Mouse (Mus musculus) erythroblast, embryonic 14.5 days (primary cell): ENCODE results near the gene Sec61a1. TPM values are rescaled to one million over a fixed set of nuclear protein-coding genes. Genes with fewer than 3 reads are reported as not detected.
A peak's percentile ranks its signal among the peaks of the same experiment; 100 is the strongest.

Experiments
- H3K27me3 ChIP-seq: 2 replicates; pipeline ENCODE4 v1.6.1; 2012; ENCODE audit warnings: inconsistent platforms; ENCODE audit not compliant: control insufficient read depth
- H3K36me3 ChIP-seq: 2 replicates; pipeline ENCODE4 v1.6.1; 2012; ENCODE audit warnings: mild to moderate bottlenecking, inconsistent platforms; ENCODE audit not compliant: control insufficient read depth
- H3K4me1 ChIP-seq: 2 replicates; pipeline ENCODE4 v1.6.1; 2012; ENCODE audit warnings: inconsistent platforms; ENCODE audit not compliant: control insufficient read depth
- H3K4me3 ChIP-seq: replicated peaks from 2 replicates; pipeline ENCODE3; 2012; ENCODE audit warnings: moderate library complexity, mild to moderate bottlenecking, inconsistent platforms
- H3K9me3 ChIP-seq: 2 replicates; pipeline ENCODE4 v1.6.1; 2012; ENCODE audit warnings: low read length, inconsistent platforms, mixed read lengths; ENCODE audit not compliant: control insufficient read depth
- GATA1 ChIP-seq: IDR thresholded peaks from 2 replicates; pipeline ENCODE4 v1.6.1; 2012; ENCODE audit warnings: low read length, inconsistent platforms, mixed read lengths
- TAL1 ChIP-seq: IDR thresholded peaks from 3 replicates; pipeline ENCODE4 v1.6.1; 2012; ENCODE audit warnings: low read length, inconsistent platforms, mixed read lengths
- polyA plus RNA-seq: library from polyadenylated mRNA; stranded (reverse); fragments of >175 nt; gene quantifications from 2 replicates; pipeline ENCODE4 v1.2.3, GENCODE M21; 2012

Sec61a1 gene
- polyA plus RNA-seq, 1 experiment = 2.8 TPM

GRCm38 (mm10) chr6:88500405-88500767 lies 18.3 kb downstream of the Sec61a1 start:
- Histone ChIP-seq H3K9me3 (no peaks in the 10 kb centered on the region), H3K4me3 (peak overlapping the region; percentile 71), H3K4me1 (peaks cover 74% of the 10 kb centered on the region), H3K36me3 (peaks cover 82% of the 10 kb centered on the region), H3K27me3 (no peaks in the 10 kb centered on the region)
- TF ChIP-seq TAL1 = no peak
- TF ChIP-seq GATA1 = peak; percentile 83; the same call in 1 of the 2 replicates

- Histone ChIP-seq H3K27me3 (no peaks in the 10 kb centered on the region), H3K9me3 (no peaks in the 10 kb centered on the region), H3K4me1 (peaks cover 74% of the 10 kb centered on the region), H3K4me3 (peak overlapping the region; percentile 71), H3K36me3 (peaks cover 77% of the 10 kb centered on the region)
- TF ChIP-seq GATA1 = peak; percentile 57
- TF ChIP-seq TAL1 = peak; percentile 40; the same call in 2 of the 3 replicates
Measured at GRCm38 (mm10) chr6:88499481-88500404, 19.0 kb downstream of the Sec61a1 start.

GRCm38 (mm10) chr6:88493712-88494111 lies 25.0 kb downstream of the Sec61a1 start:
- H3K9me3 ChIP-seq = no peaks in the 10 kb centered on the region
- H3K4me1 ChIP-seq = peaks cover 16% of the 10 kb centered on the region
- no peaks in the 10 kb centered on the region for H3K27me3 ChIP-seq
- no peak overlapping the region for H3K4me3 ChIP-seq
- TF ChIP-seq GATA1 (no peak), TAL1 (no peak)
- H3K36me3 ChIP-seq = peaks cover 82% of the 10 kb centered on the region

- no peak overlapping the region for H3K4me3 ChIP-seq
- H3K9me3 ChIP-seq = no peaks in the 10 kb centered on the region
- H3K27me3 ChIP-seq = no peaks in the 10 kb centered on the region
- no peak for TF ChIP-seq GATA1
- TF ChIP-seq TAL1 = no peak
- peaks cover 82% of the 10 kb centered on the region for H3K36me3 ChIP-seq
- H3K4me1 ChIP-seq = peaks cover 5% of the 10 kb centered on the region
Measured at GRCm38 (mm10) chr6:88490629-88491354, 27.9 kb downstream of the Sec61a1 start.

- Histone ChIP-seq H3K9me3 (no peaks in the 10 kb centered on the region), H3K36me3 (peaks cover 87% of the 10 kb centered on the region), H3K4me3 (no peak overlapping the region), H3K27me3 (no peaks in the 10 kb centered on the region), H3K4me1 (no peaks in the 10 kb centered on the region; the same call in 1 of the 2 replicates)
- TF ChIP-seq GATA1 = no peak
- no peak for TF ChIP-seq TAL1
Measured at GRCm38 (mm10) chr6:88489834-88490233, 28.9 kb downstream of the Sec61a1 start.

- Histone ChIP-seq H3K4me1 (no peaks in the 10 kb centered on the region; the same call in 1 of the 2 replicates), H3K9me3 (no peaks in the 10 kb centered on the region), H3K4me3 (no peak overlapping the region), H3K36me3 (peaks cover 92% of the 10 kb centered on the region), H3K27me3 (no peaks in the 10 kb centered on the region)
- no peak for TF ChIP-seq TAL1
- TF ChIP-seq GATA1 = no peak
Measured at GRCm38 (mm10) chr6:88489026-88489425, 29.7 kb downstream of the Sec61a1 start.

GRCm38 (mm10) chr6:88486893-88487292 lies 31.8 kb downstream of the Sec61a1 start:
- Histone ChIP-seq H3K9me3 (no peaks in the 10 kb centered on the region), H3K36me3 (peaks cover 92% of the 10 kb centered on the region), H3K4me1 (no peaks in the 10 kb centered on the region; the same call in 1 of the 2 replicates), H3K4me3 (no peak overlapping the region), H3K27me3 (no peaks in the 10 kb centered on the region)
- TF ChIP-seq GATA1 (no peak), TAL1 (no peak)

- H3K27me3 ChIP-seq = no peaks in the 10 kb centered on the region
- H3K36me3 ChIP-seq = peaks cover 92% of the 10 kb centered on the region
- no peaks in the 10 kb centered on the region; the same call in 1 of the 2 replicates for H3K4me1 ChIP-seq
- TF ChIP-seq TAL1 (no peak), GATA1 (no peak)
- no peak overlapping the region for H3K4me3 ChIP-seq
- no peaks in the 10 kb centered on the region for H3K9me3 ChIP-seq
Measured at GRCm38 (mm10) chr6:88485378-88485777, 33.3 kb downstream of the Sec61a1 start.

GRCm38 (mm10) chr6:88483913-88484312 lies 34.8 kb downstream of the Sec61a1 start:
- TF ChIP-seq GATA1 (no peak), TAL1 (no peak)
- H3K36me3 ChIP-seq = peaks cover 98% of the 10 kb centered on the region
- H3K4me1 ChIP-seq = no peaks in the 10 kb centered on the region; the same call in 1 of the 2 replicates
- no peaks in the 10 kb centered on the region for H3K9me3 ChIP-seq
- H3K27me3 ChIP-seq = no peaks in the 10 kb centered on the region
- no peak overlapping the region for H3K4me3 ChIP-seq
